Mouse (Mus musculus): ENCODE measurements around the gene Apobec4.

GRCm38 (mm10) chr1:152804907-152805306 is 54.6 kb downstream of the Apobec4 start:
- no peak for TF ChIP-seq CTCF (IDR thresholded peaks at IDR 0.05; ENCODE audit: extremely low read depth, insufficient read depth, low read length)
- TF ChIP-seq POLR2A (IDR thresholded peaks at IDR 0.05; ENCODE audit: extremely low read depth, insufficient read depth, low read length), result no peak

Measured in cortical plate, adult 2 months (tissue).